Mouse (Mus musculus): ENCODE data around the gene Gm17720.

DNA sequence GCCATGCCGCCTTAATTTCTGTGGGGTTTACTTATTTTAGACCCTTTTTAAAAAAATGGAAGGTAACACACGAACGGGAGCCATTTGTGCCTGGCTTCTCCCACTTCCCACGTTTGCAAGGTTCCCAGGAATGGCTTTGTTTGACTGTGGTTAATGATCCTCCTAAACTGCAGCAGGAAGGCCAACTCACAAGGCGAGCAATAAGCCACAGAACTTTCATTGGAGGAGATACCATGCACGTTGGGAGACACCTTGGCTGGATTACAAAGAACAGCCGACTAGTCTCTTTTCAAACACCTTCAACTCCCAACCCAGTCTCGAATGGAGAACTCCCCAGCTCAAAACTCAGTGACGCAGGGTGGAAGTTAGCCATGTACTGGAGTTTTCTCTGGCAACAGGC, 38.4 kb downstream of the Gm17720 start:
- TF ChIP-seq EP300 (IDR thresholded peaks at IDR 0.05; ENCODE audit: low read depth) = no peak
- TF ChIP-seq CTCF (IDR thresholded peaks at IDR 0.05; ENCODE audit: low read depth) = no peak
